Mouse (Mus musculus) liver, adult 2 months (tissue): ENCODE measurements around the gene Ddrgk1. TPM values are rescaled to one million over a fixed set of nuclear protein-coding genes. Genes with fewer than 3 reads are reported as not detected.

Source experiments
- DNase-seq: peaks from one replicate; pipeline ENCODE4 v3.0.0-alpha.2; 2011; ENCODE audit warnings: low read depth, low spot score; ENCODE audit errors: extremely low read depth
- H3K27ac ChIP-seq: fragments of 200-500 bp; replicated peaks from 2 replicates; pipeline ENCODE4 v1.5.1; 2012; ENCODE audit warnings: low read depth, mild to moderate bottlenecking, control low read depth, inconsistent platforms, low read length; ENCODE audit not compliant: insufficient read depth
- H3K27me3 ChIP-seq: fragments of 200-500 bp; 2 replicates; pipeline ENCODE4 v1.6.1; 2012; ENCODE audit warnings: mild to moderate bottlenecking, moderate library complexity, low read length, inconsistent platforms; ENCODE audit not compliant: control insufficient read depth, insufficient read depth
- H3K36me3 ChIP-seq: fragments of 200-500 bp; 2 replicates; pipeline ENCODE4 v1.6.1; 2012; ENCODE audit warnings: low read length, inconsistent platforms; ENCODE audit not compliant: control insufficient read depth, insufficient read depth
- H3K4me1 ChIP-seq: fragments of 200-500 bp; 2 replicates; pipeline ENCODE4 v1.6.1; 2011; ENCODE audit warnings: low read length; ENCODE audit not compliant: control insufficient read depth, insufficient read depth
- H3K4me3 ChIP-seq: fragments of 200-500 bp; 2 replicates; pipeline ENCODE4 v1.5.1; 2011; ENCODE audit warnings: low read depth, mild to moderate bottlenecking, control low read depth, low read length, moderate library complexity; ENCODE audit not compliant: insufficient read depth
- H3K79me2 ChIP-seq: fragments of 200-500 bp; 2 replicates; pipeline ENCODE4 v1.6.1; 2012; ENCODE audit warnings: inconsistent platforms, mild to moderate bottlenecking, low read length, moderate library complexity; ENCODE audit not compliant: control insufficient read depth, insufficient read depth
- H3K9ac ChIP-seq: fragments of 200-500 bp; 2 replicates; pipeline ENCODE4 v1.6.1; 2012; ENCODE audit warnings: low read depth, mild to moderate bottlenecking, control low read depth, inconsistent platforms, low read length
- CTCF ChIP-seq: fragments of 200-500 bp; IDR thresholded peaks from 2 replicates; pipeline ENCODE4 v1.5.1; 2011; ENCODE audit warnings: low read depth, low read length, control low read depth
- POLR2A ChIP-seq: fragments of 200-500 bp; IDR thresholded peaks from 2 replicates; pipeline ENCODE4 v1.6.1; 2011; ENCODE audit warnings: low read length, control low read depth; ENCODE audit not compliant: insufficient read depth; ENCODE audit errors: extremely low read depth
- WGBS: fragments of 180-500 bp; shearing (Covaris S2); methylation state at CpG from one replicate; pipeline ENCODE4 v1.1.7; 2018; 5-methylcytosine and 5-hydroxymethylcytosine counted together
- polyA plus RNA-seq: library from polyadenylated mRNA; depleted of rRNA; stranded (reverse); fragments of >200 nt; gene quantifications from 2 replicates; pipeline ENCODE4 v1.2.3, GENCODE M21; 2012
- total RNA-seq: library from RNA; depleted of rRNA; stranded (reverse); fragments of >200 nt; gene quantifications from 2 replicates; pipeline ENCODE4 v1.2.3, GENCODE M21; 2014

Ddrgk1 gene
- total and polyA plus RNA-seq, 2 experiments: 86.0 to 165 TPM

GRCm38 (mm10) chr2:130681531-130681930 is 17.1 kb upstream of the Ddrgk1 start:
- Histone ChIP-seq H3K9ac (no peak overlapping the region), H3K27me3 (no peaks in the 10 kb centered on the region), H3K4me3 (no peak overlapping the region), H3K4me1 (no peaks in the 10 kb centered on the region), H3K27ac (no peak overlapping the region), H3K36me3 (peaks cover 18% of the 10 kb centered on the region; the same call in 1 of the 2 replicates), H3K79me2 (no peaks in the 10 kb centered on the region)
- DNase-seq: no peak
- no peak for TF ChIP-seq CTCF
- TF ChIP-seq POLR2A: no peak
- WGBS: 92% methylated on average over 3 of the region's 3 CpGs

GRCm38 (mm10) chr2:130679899-130680298 is 15.4 kb upstream of the Ddrgk1 start:
- DNase-seq: no peak
- Histone ChIP-seq H3K4me1 (no peaks in the 10 kb centered on the region), H3K4me3 (no peak overlapping the region), H3K9ac (no peak overlapping the region), H3K36me3 (peaks cover 31% of the 10 kb centered on the region), H3K27ac (no peak overlapping the region), H3K27me3 (no peaks in the 10 kb centered on the region), H3K79me2 (no peaks in the 10 kb centered on the region)
- 94% methylated on average over 6 of the region's 6 CpGs for WGBS
- TF ChIP-seq POLR2A: no peak
- no peak for TF ChIP-seq CTCF

- H3K36me3 ChIP-seq: peaks cover 34% of the 10 kb centered on the region
- H3K4me3 ChIP-seq: no peak overlapping the region
- 96% methylated on average over 12 of the region's 12 CpGs for WGBS
- no peaks in the 10 kb centered on the region for H3K27me3 ChIP-seq
- no peaks in the 10 kb centered on the region for H3K79me2 ChIP-seq
- H3K9ac ChIP-seq: no peak overlapping the region
- no peak for TF ChIP-seq POLR2A
- no peak for TF ChIP-seq CTCF
- no peaks in the 10 kb centered on the region for H3K4me1 ChIP-seq
- no peak for DNase-seq
- H3K27ac ChIP-seq: no peak overlapping the region
These were observed 14.7 kb upstream of the Ddrgk1 start for GRCm38 (mm10) chr2:130679154-130679553.

DNA sequence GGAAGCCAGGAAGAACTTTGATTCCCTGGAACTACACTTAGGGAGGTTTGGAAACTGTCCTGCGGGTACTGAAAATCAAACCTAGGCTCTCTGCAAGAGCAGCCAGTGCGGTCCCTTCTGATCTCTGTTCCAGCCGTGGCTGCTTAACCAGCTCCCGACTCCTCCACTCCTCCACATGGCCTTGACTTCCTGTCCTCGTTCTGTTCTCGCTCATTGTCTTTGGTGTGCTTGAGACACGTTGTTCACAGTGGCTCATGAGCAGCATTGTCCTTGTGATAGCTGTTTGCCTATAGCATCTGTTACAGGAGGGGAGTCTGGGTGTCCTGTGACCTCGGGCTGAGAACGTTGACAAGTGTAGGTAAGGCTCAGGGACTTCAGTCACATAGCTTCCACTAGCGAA is 12.8 kb upstream of the Ddrgk1 start:
- 83% methylated on average over 10 of the region's 10 CpGs for WGBS
- TF ChIP-seq POLR2A (no peak), CTCF (no peak)
- no peak overlapping the region for H3K27ac ChIP-seq
- no peak overlapping the region for H3K4me3 ChIP-seq
- H3K27me3 ChIP-seq: no peaks in the 10 kb centered on the region
- no peaks in the 10 kb centered on the region for H3K4me1 ChIP-seq
- no peak overlapping the region for H3K9ac ChIP-seq
- no peaks in the 10 kb centered on the region for H3K79me2 ChIP-seq
- H3K36me3 ChIP-seq: peaks cover 45% of the 10 kb centered on the region
- no peak for DNase-seq

- Histone ChIP-seq H3K4me1 (peaks cover 7% of the 10 kb centered on the region), H3K4me3 (peak within 1 kb of the TSS; percentile 79), H3K27me3 (no peaks in the 10 kb centered on the region), H3K27ac (peak within 1 kb of the TSS; percentile 30), H3K79me2 (peaks cover 3% of the 10 kb centered on the region; the same call in 1 of the 2 replicates), H3K36me3 (peaks cover 13% of the 10 kb centered on the region), H3K9ac (peak within 1 kb of the TSS; percentile 73)
- TF ChIP-seq POLR2A: peak; percentile 64; the same call in 1 of the 2 replicates
- TF ChIP-seq CTCF: peak; percentile 64
- WGBS: 1% methylated on average over 31 of the region's 31 CpGs
- DNase-seq: peak; percentile 79
These were observed 3.1 kb upstream of the Ddrgk1 start, which contains the start of gene Itpa for GRCm38 (mm10) chr2:130667559-130667958. Gene Itpa, plus strand, starts transcription at chr2:130667610.

- Histone ChIP-seq H3K27me3 (no peaks in the 10 kb centered on the region), H3K36me3 (peaks cover 15% of the 10 kb centered on the region; the same call in 1 of the 2 replicates), H3K27ac (no peak overlapping the region), H3K4me3 (no peak overlapping the region), H3K4me1 (peaks cover 7% of the 10 kb centered on the region), H3K79me2 (peaks cover 1% of the 10 kb centered on the region; the same call in 1 of the 2 replicates), H3K9ac (no peak overlapping the region)
- TF ChIP-seq CTCF: no peak
- no peak for TF ChIP-seq POLR2A
- no peak for DNase-seq
- WGBS: 90% methylated on average over 11 of the region's 11 CpGs
These were observed 1.1 kb downstream of the Ddrgk1 start for GRCm38 (mm10) chr2:130663342-130663741.
